Mouse (Mus musculus) liver, embryonic 18 days (tissue): ENCODE data around the gene Olfr1101. TPM values are rescaled to one million over a fixed set of nuclear protein-coding genes. Genes with fewer than 3 reads are reported as not detected.

Experiments used
- polyA plus RNA-seq: library from polyadenylated mRNA; depleted of rRNA; stranded (reverse); fragments of >200 nt; gene quantifications from 2 replicates; pipeline ENCODE4 v1.2.3, GENCODE M21; 2012; rRNA removed

Gene Olfr1101
- not detected in 2 replicates for polyA plus RNA-seq

GRCm38 (mm10) chr2:86991121-86991520 is at the start of gene Olfr1101:
Olfr1101 (minus strand) TSS chr2:86991221.

GRCm38 (mm10) chr2:87036431-87036830 is 45.4 kb upstream of the Olfr1101 start, which contains the start of gene Olfr1105:
Olfr1105 (minus strand) TSS chr2:87036531.

GRCm38 (mm10) chr2:87026980-87027379 is 36.0 kb upstream of the Olfr1101 start, which contains the start of gene Olfr1104:
Olfr1104 (minus strand) TSS chr2:87027080.

DNA sequence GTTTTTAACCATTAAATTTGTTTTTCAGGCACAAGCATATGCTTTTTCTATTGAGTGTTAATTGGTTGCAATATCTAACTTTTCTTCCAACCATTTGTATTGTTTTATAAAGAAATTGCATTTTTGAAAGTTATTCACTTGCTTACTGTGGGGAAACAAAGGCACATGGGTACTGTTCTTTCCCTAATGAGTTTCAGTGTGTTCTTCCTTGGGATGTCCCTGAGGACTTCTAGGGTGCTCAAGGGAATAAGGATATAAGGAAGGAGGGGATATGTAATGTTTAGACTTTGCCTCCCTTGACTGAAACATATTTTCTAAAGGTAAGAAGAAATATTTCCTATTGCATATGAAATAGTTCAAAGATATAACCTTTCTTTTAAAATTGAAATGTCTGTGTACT is 7.1 kb upstream of the Olfr1101 start, which contains the start of gene Olfr1102:
Gene Olfr1102, plus strand, starts transcription at position 301 of the 400 bp plus-strand sequence.

DNA sequence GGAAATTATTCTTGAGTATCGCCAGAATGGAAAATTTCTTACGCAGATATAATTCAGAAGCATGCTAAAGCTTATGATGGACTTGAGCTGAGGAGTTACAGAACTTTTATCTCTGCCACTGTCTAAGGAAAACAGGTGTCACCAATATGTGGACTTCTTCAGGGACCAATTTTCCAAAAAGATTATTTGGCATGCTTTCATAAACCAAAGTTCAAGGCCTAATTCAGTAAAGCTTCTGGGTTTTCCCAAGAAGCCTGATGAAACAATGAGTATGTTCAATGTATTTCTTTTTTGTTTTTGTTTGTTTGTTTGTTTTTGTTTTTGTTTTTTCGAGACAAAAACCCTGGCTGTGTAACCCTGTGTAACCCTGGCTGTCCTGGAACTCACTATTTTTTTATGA is 11.2 kb downstream of the Olfr1101 start, which contains the start of gene Olfr1100:
Gene Olfr1100, minus strand, starts transcription at position 101 of the 400 bp plus-strand sequence.

DNA sequence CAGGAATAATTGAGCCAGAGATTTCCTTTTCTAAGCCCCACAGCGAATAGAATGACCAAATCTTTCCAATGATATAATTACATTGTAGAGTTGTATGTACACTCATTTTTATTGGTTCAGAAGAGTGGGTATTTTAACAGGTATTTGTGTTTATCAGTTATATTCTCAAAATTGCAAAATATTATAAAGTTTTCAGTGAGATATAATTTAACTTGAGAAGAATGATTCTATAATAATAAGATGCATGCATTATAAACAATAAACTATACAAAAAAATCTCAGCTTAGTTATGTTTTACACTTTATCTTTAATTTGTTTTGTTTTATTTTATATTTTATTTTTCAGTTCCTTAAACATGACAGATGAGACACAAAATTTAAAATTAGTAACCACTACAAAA is 30.4 kb downstream of the Olfr1101 start, which contains the start of gene Olfr1099:
Gene Olfr1099, minus strand, starts transcription at position 101 of the 400 bp plus-strand sequence.

Other genes starting within 250 kb of the Olfr1101 start
- gene Olfr1090, start 232.2 kb downstream of the Olfr1101 start, polyA plus RNA-seq = not detected in 2 replicates
- gene Olfr1093, start 208.7 kb downstream of the Olfr1101 start, polyA plus RNA-seq = not detected in 2 replicates
- gene Olfr141, start 181.2 kb downstream of the Olfr1101 start, polyA plus RNA-seq = not detected in 2 replicates
- not detected in 2 replicates for gene Olfr1094, start 166.6 kb downstream of the Olfr1101 start, polyA plus RNA-seq
- gene Olfr1095, start 139.5 kb downstream of the Olfr1101 start, polyA plus RNA-seq = not detected in 2 replicates
- not detected in 2 replicates for gene Gm13723, start 116.4 kb downstream of the Olfr1101 start, polyA plus RNA-seq
- not detected in 2 replicates for gene Olfr1097, start 99.0 kb downstream of the Olfr1101 start, polyA plus RNA-seq
- not detected in 2 replicates for gene Olfr1098, start 66.7 kb downstream of the Olfr1101 start, polyA plus RNA-seq
- gene Olfr1099, start 30.5 kb downstream of the Olfr1101 start, polyA plus RNA-seq = not detected in 2 replicates
- gene Olfr1100, start 11.3 kb downstream of the Olfr1101 start, polyA plus RNA-seq = not detected in 2 replicates
- gene Olfr1102, start 7.2 kb upstream of the Olfr1101 start, polyA plus RNA-seq = not detected in 2 replicates
- not detected in 2 replicates for gene Olfr1104, start 35.9 kb upstream of the Olfr1101 start, polyA plus RNA-seq
- not detected in 2 replicates for gene Olfr1105, start 45.3 kb upstream of the Olfr1101 start, polyA plus RNA-seq
- not detected in 2 replicates for gene Olfr1106, start 61.1 kb upstream of the Olfr1101 start, polyA plus RNA-seq
- not detected in 2 replicates for gene Olfr1107, start 84.6 kb upstream of the Olfr1101 start, polyA plus RNA-seq
- gene Olfr1109, start 104.8 kb upstream of the Olfr1101 start, polyA plus RNA-seq = not detected in 2 replicates
- gene Olfr259, start 123.3 kb upstream of the Olfr1101 start, polyA plus RNA-seq = not detected in 2 replicates
- not detected in 2 replicates for gene Olfr1110, start 149.1 kb upstream of the Olfr1101 start, polyA plus RNA-seq
- not detected in 2 replicates for gene Olfr1111, start 161.4 kb upstream of the Olfr1101 start, polyA plus RNA-seq
- not detected in 2 replicates for gene Olfr1112, start 196.6 kb upstream of the Olfr1101 start, polyA plus RNA-seq
- not detected in 2 replicates for gene Olfr1113, start 217.7 kb upstream of the Olfr1101 start, polyA plus RNA-seq